Mouse (Mus musculus) lung, adult 2 months (tissue): ENCODE results near the gene Hoxd10. TPM values are rescaled to one million over a fixed set of nuclear protein-coding genes. Genes with fewer than 3 reads are reported as not detected.

Experiments
- DNase-seq: peaks from one replicate; pipeline ENCODE4 v3.0.0; 2022
- H3K4me1 ChIP-seq: fragments of 200-500 bp; 2 replicates; pipeline ENCODE4 v1.6.1; 2011; ENCODE audit warnings: low read length; ENCODE audit not compliant: control insufficient read depth, insufficient read depth
- H3K4me3 ChIP-seq: fragments of 200-500 bp; replicated peaks from 2 replicates; pipeline ENCODE3; 2011; ENCODE audit warnings: low read depth, mild to moderate bottlenecking, control low read depth, low read length; ENCODE audit errors: extremely low read depth
- CTCF ChIP-seq: fragments of 200-500 bp; IDR thresholded peaks from 2 replicates; pipeline ENCODE4 v1.5.1; 2011; ENCODE audit warnings: mild to moderate bottlenecking, low read length, control low read depth; ENCODE audit not compliant: insufficient read depth
- POLR2A ChIP-seq: fragments of 200-500 bp; IDR thresholded peaks from 2 replicates; pipeline ENCODE4 v1.6.1; 2011; ENCODE audit warnings: low read depth, mild to moderate bottlenecking, control low read depth, low read length, borderline replicate concordance; ENCODE audit errors: extremely low read depth
- WGBS: fragments of 180-500 bp; shearing (Covaris S2); methylation state at CpG from one replicate; pipeline ENCODE4 v1.1.7; 2018; 5-methylcytosine and 5-hydroxymethylcytosine counted together
- polyA plus RNA-seq: library from polyadenylated mRNA; depleted of rRNA; stranded (reverse); fragments of >200 nt; gene quantifications from 2 replicates; pipeline ENCODE4 v1.2.3, GENCODE M21; 2012

Gene Hoxd10
- polyA plus RNA-seq, 1 experiment = not detected

- TF ChIP-seq POLR2A = no peak
- TF ChIP-seq CTCF = no peak
- 2% methylated on average over 27 of the region's 27 CpGs for WGBS
- Histone ChIP-seq H3K4me1 (no peaks in the 10 kb centered on the region), H3K4me3 (no peak overlapping the region)
- no peak for DNase-seq
These were observed 4.6 kb upstream of the Hoxd10 start for GRCm38 (mm10) chr2:74686988-74687697.

- H3K4me3 ChIP-seq = no peak overlapping the region
- no peak for TF ChIP-seq POLR2A
- TF ChIP-seq CTCF = no peak
- no peaks in the 10 kb centered on the region for H3K4me1 ChIP-seq
- DNase-seq = no peak
- WGBS = 6% methylated on average over 31 of the region's 31 CpGs
These were observed 3.8 kb upstream of the Hoxd10 start for GRCm38 (mm10) chr2:74687698-74688555.

GRCm38 (mm10) chr2:74688795-74689573 lies 2.7 kb upstream of the Hoxd10 start:
- H3K4me3 ChIP-seq = no peak overlapping the region
- TF ChIP-seq CTCF = no peak
- no peak for TF ChIP-seq POLR2A
- no peaks in the 10 kb centered on the region for H3K4me1 ChIP-seq
- DNase-seq = no peak
- WGBS = 8% methylated on average over 12 of the region's 12 CpGs

DNA sequence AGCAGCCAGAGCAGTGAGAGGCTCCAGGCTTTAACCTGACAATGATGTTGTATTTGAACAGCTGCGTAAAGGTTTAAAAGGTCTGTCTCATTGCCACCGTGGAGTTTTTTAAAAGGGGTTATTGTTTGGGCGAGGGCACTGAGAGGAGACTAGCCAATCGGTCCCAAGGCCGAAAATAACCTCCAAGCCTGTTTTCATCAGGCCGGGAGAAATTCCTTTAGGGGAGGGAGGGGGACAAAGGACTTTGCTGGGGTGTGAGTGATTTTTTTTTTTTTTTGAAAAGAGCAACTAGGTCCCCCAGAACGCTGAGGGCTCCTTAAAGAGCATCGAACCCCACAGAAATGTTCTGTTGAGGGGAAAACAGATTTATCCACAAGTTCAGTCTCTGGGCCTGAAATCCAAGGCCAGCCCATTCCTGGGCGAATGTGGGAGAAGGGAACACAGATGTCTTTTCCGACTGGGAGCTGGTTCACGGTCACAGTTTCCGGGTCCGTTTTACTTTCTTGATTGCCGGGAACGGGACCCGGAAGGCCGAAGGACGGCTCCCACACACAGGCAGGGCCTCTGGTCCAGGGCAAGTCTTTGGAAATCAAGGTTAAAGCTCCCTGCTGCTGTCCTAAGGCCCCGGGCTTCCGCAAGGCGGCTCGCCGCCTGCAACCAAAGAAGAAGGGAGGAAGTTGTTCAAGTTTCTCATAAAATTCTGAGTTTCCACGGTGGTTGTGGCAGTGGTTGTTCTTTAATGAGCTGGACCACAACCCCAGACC lies 2.0 kb upstream of the Hoxd10 start:
- no peaks in the 10 kb centered on the region for H3K4me1 ChIP-seq
- no peak for TF ChIP-seq POLR2A
- DNase-seq = no peak
- H3K4me3 ChIP-seq = no peak overlapping the region
- WGBS = 5% methylated on average over 24 of the region's 24 CpGs

- Histone ChIP-seq H3K4me3 (no peak overlapping the region), H3K4me1 (no peaks in the 10 kb centered on the region)
- WGBS = 14% methylated on average over 8 of the region's 8 CpGs
- TF ChIP-seq CTCF (no peak), POLR2A (no peak)
- DNase-seq = no peak
These were observed 1.4 kb upstream of the Hoxd10 start for GRCm38 (mm10) chr2:74690338-74690716.

DNA sequence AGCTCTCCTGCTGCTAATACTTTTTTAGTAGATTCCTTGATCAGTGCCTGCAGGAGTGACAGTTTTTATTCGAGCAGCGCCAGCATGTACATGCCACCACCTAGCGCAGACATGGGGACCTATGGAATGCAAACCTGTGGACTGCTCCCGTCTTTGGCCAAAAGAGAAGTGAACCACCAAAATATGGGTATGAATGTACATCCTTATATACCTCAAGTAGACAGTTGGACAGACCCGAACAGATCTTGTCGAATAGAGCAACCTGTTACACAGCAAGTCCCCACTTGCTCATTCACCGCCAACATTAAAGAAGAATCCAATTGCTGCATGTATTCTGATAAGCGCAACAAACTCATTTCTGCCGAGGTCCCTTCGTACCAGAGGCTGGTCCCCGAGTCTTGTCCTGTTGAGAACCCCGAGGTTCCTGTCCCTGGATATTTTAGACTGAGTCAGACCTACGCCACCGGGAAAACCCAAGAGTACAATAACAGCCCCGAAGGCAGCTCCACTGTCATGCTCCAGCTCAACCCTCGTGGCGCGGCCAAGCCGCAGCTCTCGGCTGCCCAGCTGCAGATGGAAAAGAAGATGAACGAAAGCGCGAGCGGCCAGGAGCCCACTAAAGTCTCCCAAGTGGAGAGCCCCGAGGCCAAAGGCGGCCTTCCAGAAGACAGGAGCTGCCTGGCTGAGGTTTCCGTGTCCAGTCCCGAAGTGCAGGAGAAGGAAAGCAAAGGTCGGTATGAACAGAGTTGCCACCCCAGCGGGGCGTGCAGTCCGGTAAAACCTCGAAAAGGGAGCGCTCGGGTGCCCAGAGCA lies 477 bp downstream of the Hoxd10 start:
- TF ChIP-seq CTCF = no peak
- no peak for TF ChIP-seq POLR2A
- no peak for DNase-seq
- 5% methylated on average over 35 of the region's 35 CpGs for WGBS
- H3K4me3 ChIP-seq = no peak overlapping the region
- no peaks in the 10 kb centered on the region for H3K4me1 ChIP-seq

- H3K4me3 ChIP-seq = no peak overlapping the region
These were observed 1.2 kb downstream of the Hoxd10 start for GRCm38 (mm10) chr2:74692808-74693431.

GRCm38 (mm10) chr2:74693432-74693827 lies 1.7 kb downstream of the Hoxd10 start:
- no peak overlapping the region for H3K4me3 ChIP-seq
- DNase-seq = no peak
- 15% methylated on average over 4 of the region's 4 CpGs for WGBS
- peaks cover 4% of the 10 kb centered on the region; the same call in 1 of the 2 replicates for H3K4me1 ChIP-seq
- TF ChIP-seq POLR2A (no peak), CTCF (no peak)

More at GRCm38 (mm10) chr2:74692808-74693431, 1.2 kb downstream of the Hoxd10 start:
- no peaks in the 10 kb centered on the region for H3K4me1 ChIP-seq
- DNase-seq = no peak
- 3% methylated on average over 20 of the region's 20 CpGs for WGBS
- no peak for TF ChIP-seq CTCF
- TF ChIP-seq POLR2A = no peak

DNA sequence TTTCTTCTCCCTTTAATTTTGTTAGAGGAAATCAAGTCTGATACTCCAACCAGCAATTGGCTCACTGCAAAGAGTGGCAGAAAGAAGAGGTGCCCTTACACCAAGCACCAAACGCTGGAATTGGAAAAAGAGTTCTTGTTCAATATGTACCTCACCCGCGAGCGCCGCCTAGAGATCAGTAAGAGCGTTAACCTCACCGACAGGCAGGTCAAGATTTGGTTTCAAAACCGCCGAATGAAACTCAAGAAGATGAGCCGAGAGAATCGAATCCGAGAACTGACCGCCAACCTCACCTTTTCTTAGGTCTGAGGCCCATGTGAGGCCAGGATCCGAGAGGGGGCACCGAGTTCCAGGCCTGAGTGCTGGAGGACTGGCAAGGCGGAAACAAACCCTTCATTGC lies 2.3 kb downstream of the Hoxd10 start:
- 4% methylated on average over 16 of the region's 16 CpGs for WGBS
- no peak for DNase-seq
- Histone ChIP-seq H3K4me3 (no peak overlapping the region), H3K4me1 (peaks cover 4% of the 10 kb centered on the region; the same call in 1 of the 2 replicates)
- TF ChIP-seq POLR2A (no peak), CTCF (0 out of 2 replicates have a peak, but pooled peaks have one; percentile 13)
